13 mouse cellular contexts compared by ENCODE assay signal in the genomic region with DNA sequence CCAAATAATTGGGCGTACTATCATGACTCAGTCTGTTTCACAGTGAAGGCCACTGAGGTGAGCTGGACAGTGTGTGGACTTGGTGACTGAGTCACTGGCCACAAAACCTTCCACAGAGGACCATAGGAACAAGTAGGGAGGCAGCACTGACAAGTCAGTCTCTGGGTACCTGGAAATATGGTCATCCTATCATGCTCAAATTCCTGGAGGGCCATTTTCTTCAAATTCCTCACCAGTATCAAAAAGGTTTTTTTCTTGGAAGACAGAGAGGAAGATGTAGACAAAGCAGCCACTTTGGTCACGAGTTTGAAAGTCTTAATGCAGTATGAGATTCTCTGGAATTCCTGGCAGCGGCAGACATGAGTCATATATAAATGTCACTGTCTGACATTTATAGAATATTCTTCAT.
A peak's percentile ranks its signal among the peaks of the same experiment; 100 is the strongest.
DNase-seq lines count a peak whose midpoint lies in the region; TF ChIP-seq lines count a peak whose summit lies in the region.
"Had no signal": no experiment of that assay in that cellular context is flagged by ENCODE, and none has a peak within 500 bp of the region (broad histone marks: within the 10 kb centered on the region; RNA-seq: fewer than 3 reads in every experiment).

No protein-coding gene starts in this region.

- TF ChIP-seq POLR2A in myocyte (IDR thresholded peaks at IDR 0.05; ENCODE audit: insufficient read length, low read depth), result no peak

- no peaks in the 10 kb centered on the region for H3K79me2 ChIP-seq in myocyte (ENCODE audit: control insufficient read depth, insufficient read depth)

- no peaks in the 10 kb centered on the region for H3K36me3 ChIP-seq in myocyte (ENCODE audit: control insufficient read depth, insufficient read depth)
- H3K36me3 ChIP-seq: forebrain, embryonic 10.5 days; hindbrain, embryonic 10.5 days; limb, embryonic 12.5 days had no signal

- peak overlapping the region; percentile 12 for H3K4me3 ChIP-seq in myocyte
- H3K4me3 ChIP-seq: forebrain, embryonic 10.5 days; hindbrain, embryonic 10.5 days; limb, embryonic 12.5 days had no signal

- no peaks in the 10 kb centered on the region for H3K27me3 ChIP-seq in myocyte (ENCODE audit: control insufficient read depth, insufficient read depth, insufficient read length)
- H3K27me3 ChIP-seq: limb, embryonic 12.5 days had no signal

- peak overlapping the region; percentile 81 for H3K4me2 ChIP-seq in myocyte (ENCODE audit: low read depth)
- H3K4me2 ChIP-seq: limb, embryonic 12.5 days had no signal

- peak; percentile 23 for DNase-seq in adrenal gland, adult 8-10 months
- no peak for DNase-seq in adrenal gland, postnatal 25 days
- DNase-seq in left cerebral cortex, adult 18-20 months (ENCODE audit: low spot score in 2 of 2), result peak; percentile 25 to 43
- no peak for DNase-seq in left cerebral cortex, postnatal 4 days
- peak; percentile 24 for DNase-seq in adrenal gland, postnatal 14 days
- DNase-seq in lung, postnatal 10 days, result no peak
- DNase-seq: cerebellum, adult 8-10 months; kidney, adult 9 months; midbrain, embryonic 14.5 days had no signal

- intact Hi-C loops in left cerebral cortex, postnatal 4 days (cut with DNase I), result no loop called here

- H3ac ChIP-seq in myocyte (ENCODE audit: control insufficient read depth, insufficient read length), result no peak overlapping the region

TF ChIP-seq in myocyte, 11 proteins besides CTCF, POLR2A, EP300 and RAD21:
- no peak for TF ChIP-seq SRF (IDR thresholded peaks at IDR 0.05; ENCODE audit: control insufficient read depth, insufficient read length, low read depth)
- TF ChIP-seq USF1 (IDR thresholded peaks at IDR 0.05; ENCODE audit: low read depth), result no peak
- no peak for TF ChIP-seq MAX (IDR thresholded peaks at IDR 0.05; ENCODE audit: low read depth)
- TF ChIP-seq E2F4 (IDR thresholded peaks at IDR 0.05; ENCODE audit: insufficient read depth), result no peak
- no peak for TF ChIP-seq TCF3 (IDR thresholded peaks at IDR 0.05; ENCODE audit: insufficient read length, low read depth)
- no peak for TF ChIP-seq MYOG (IDR thresholded peaks at IDR 0.05; ENCODE audit: control insufficient read depth in 1 of 3, insufficient read depth in 1 of 3, insufficient read length in 2 of 3, low read depth in 2 of 3)
- no peak for TF ChIP-seq MYOD1 (IDR thresholded peaks at IDR 0.05; ENCODE audit: control insufficient read depth in 1 of 3, insufficient read length in 2 of 3, low read depth in 2 of 3)
- TF ChIP-seq CEBPB (IDR thresholded peaks at IDR 0.05; ENCODE audit: insufficient read depth, poor library complexity, severe bottlenecking), result no peak; the same call in 1 of the 2 replicates

Comparison
In these comparisons a context has a peak if more than half of its experiments do, and no peak if none do; other contexts are left out.
1. DNase-seq: peak in adrenal gland, adult 8-10 months (single experiment), left cerebral cortex, adult 18-20 months (2 of 2) and adrenal gland, postnatal 14 days (single experiment); none in adrenal gland, postnatal 25 days (single experiment), left cerebral cortex, postnatal 4 days (single experiment) and lung, postnatal 10 days (single experiment).